Mouse (Mus musculus) midbrain, embryonic 14.5 days (tissue): ENCODE measurements around the gene Ugt2a3. TPM values are rescaled to one million over a fixed set of nuclear protein-coding genes. Genes with fewer than 3 reads are reported as not detected.
"Not testable (repeated sequence)": the region's sequence is repeated elsewhere in the genome, so short reads cannot be mapped to it uniquely, and the experiment has no call there.

Experiments used
- ATAC-seq: fragments of 200-750 bp; cut with Nextera tagmentation; 2 replicates; pipeline ENCODE4 v1.8.0; 2017; ENCODE audit warnings: moderate number of reproducible peaks, moderate library complexity; ENCODE audit not compliant: low FRiP score, low TSS enrichment
- DNase-seq: peaks from one replicate; pipeline ENCODE4 v3.0.0-alpha.2; 2015
- H3K27ac ChIP-seq: fragments of 300-500 bp; sonication (generic); replicated peaks from 2 replicates; pipeline ENCODE4 v1.5.1; 2014; ENCODE audit warnings: mild to moderate bottlenecking, low read depth, low read length, moderate library complexity
- H3K27me3 ChIP-seq: fragments of 300-500 bp; sonication (generic); 2 replicates; pipeline ENCODE4 v1.6.1; 2014; ENCODE audit warnings: low read length, control low read depth, mixed read lengths; ENCODE audit not compliant: control insufficient read depth, insufficient read depth
- H3K36me3 ChIP-seq: fragments of 300-500 bp; sonication (generic); 2 replicates; pipeline ENCODE4 v1.6.1; 2014; ENCODE audit warnings: low read length, control low read depth; ENCODE audit not compliant: control insufficient read depth, insufficient read depth
- H3K4me1 ChIP-seq: fragments of 300-500 bp; sonication (generic); 2 replicates; pipeline ENCODE4 v1.6.1; 2014; ENCODE audit warnings: mild to moderate bottlenecking, antibody characterized with exemption, low read length, control low read depth; ENCODE audit not compliant: control insufficient read depth, insufficient read depth
- H3K4me2 ChIP-seq: fragments of 300-500 bp; sonication (generic); 2 replicates; pipeline ENCODE4 v1.6.1; 2014; ENCODE audit warnings: mild to moderate bottlenecking, low read length, moderate library complexity
- H3K4me3 ChIP-seq: fragments of 300-500 bp; sonication (generic); replicated peaks from 2 replicates; pipeline ENCODE4 v1.5.1; 2014; ENCODE audit warnings: low read depth, low read length
- H3K9ac ChIP-seq: fragments of 300-500 bp; sonication (generic); replicated peaks from 2 replicates; pipeline ENCODE4 v1.6.1; 2014; ENCODE audit warnings: mild to moderate bottlenecking, low read length, moderate library complexity
- H3K9me3 ChIP-seq: fragments of 300-500 bp; sonication (generic); 2 replicates; pipeline ENCODE4 v1.6.1; 2016; ENCODE audit warnings: low read length, control low read depth, mixed read lengths; ENCODE audit not compliant: control insufficient read depth
- WGBS: fragments of 180-500 bp; shearing (Covaris S2); extraction: QIAGEN DNeasy Blood & Tissue Kit; methylation state at CpG from one replicate; pipeline ENCODE4 v1.1.7; 2014; 5-methylcytosine and 5-hydroxymethylcytosine counted together
- polyA plus RNA-seq: library from polyadenylated mRNA; unstranded; fragments of >200 nt; fragmentation: Nextera tagmentation; extraction: Ambion mirVana; gene quantifications from 2 replicates; pipeline ENCODE4 v1.2.1, GENCODE M21; 2014

Gene Ugt2a3
- not detected in 2 replicates for polyA plus RNA-seq

DNA sequence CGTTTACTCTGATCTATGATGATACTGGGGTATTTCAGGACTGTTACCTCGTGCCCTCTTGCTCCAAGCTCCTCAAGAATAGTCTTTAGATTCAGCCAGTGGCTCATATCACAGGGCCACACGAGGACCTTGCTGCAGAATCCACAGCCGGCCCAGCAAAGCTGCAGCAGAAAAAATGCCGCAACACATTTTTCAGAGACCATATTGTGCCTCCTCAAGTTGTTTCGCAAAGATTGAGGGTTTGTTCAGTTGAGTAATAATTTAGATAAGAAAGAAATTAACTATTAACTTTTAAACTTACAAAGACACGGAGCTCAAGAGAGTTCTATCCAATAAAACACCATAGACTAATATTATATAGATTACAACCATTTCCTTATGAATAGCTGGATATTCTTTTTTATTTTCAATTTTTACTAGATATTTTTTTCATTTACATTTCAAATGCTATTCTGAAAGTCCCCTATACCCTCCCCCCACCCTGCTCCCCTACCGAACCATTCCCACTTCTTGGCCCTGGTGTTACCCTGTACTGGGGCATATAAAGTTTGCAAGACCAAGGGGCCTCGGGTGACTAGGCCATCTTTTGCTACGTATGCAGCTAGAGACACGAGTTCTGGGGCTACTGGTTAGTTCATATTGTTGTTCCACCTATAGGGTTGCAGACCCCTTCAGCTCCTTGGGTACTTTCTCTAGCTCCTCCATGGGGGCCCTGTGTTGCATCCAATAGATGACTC lies at the start of gene Ugt2a3:
Ugt2a3 (minus strand) TSS at position 235 of the 737 bp plus-strand sequence.
- 84% methylated on average over 11 of the region's 11 CpGs for WGBS
- Histone ChIP-seq H3K4me2 (no peak within 1 kb of the TSS), H3K27me3 (no peaks in the 10 kb centered on the region), H3K9me3 (no peaks in the 10 kb centered on the region), H3K4me3 (no peak within 1 kb of the TSS), H3K4me1 (no peaks in the 10 kb centered on the region), H3K9ac (no peak within 1 kb of the TSS), H3K27ac (no peak within 1 kb of the TSS), H3K36me3 (no peaks in the 10 kb centered on the region)
- ATAC-seq (no peak), DNase-seq (no peak)

DNA sequence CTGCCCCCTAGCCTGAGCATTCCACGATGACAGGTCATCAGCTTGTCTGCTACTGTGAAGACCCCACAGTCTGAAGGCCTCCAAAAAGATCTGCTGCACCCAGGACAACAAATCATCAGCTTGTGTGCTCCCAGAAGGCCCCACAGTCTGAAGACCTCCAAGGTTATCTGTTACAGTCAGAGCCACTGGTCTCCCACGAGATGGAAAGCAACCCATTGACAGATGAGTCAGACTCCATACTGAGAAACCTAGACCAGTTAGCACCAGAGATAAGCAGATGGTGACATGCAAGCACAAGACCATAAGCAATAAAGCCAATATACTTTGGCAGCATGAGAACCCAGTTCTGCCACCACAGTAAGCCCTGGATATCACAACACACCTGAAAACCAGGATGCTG lies 43.2 kb upstream of the Ugt2a3 start:
- Histone ChIP-seq H3K27me3 (no peaks in the 10 kb centered on the region), H3K4me1 (no peaks in the 10 kb centered on the region), H3K36me3 (no peaks in the 10 kb centered on the region), H3K4me2 (no peak overlapping the region), H3K9me3 (no peaks in the 10 kb centered on the region), H3K4me3 (no peak overlapping the region), H3K27ac (no peak overlapping the region), H3K9ac (no peak overlapping the region)
- DNase-seq (no peak), ATAC-seq (no peak; the same call in 1 of the 2 replicates)
- WGBS: 87% methylated on average over 2 of the region's 2 CpGs

DNA sequence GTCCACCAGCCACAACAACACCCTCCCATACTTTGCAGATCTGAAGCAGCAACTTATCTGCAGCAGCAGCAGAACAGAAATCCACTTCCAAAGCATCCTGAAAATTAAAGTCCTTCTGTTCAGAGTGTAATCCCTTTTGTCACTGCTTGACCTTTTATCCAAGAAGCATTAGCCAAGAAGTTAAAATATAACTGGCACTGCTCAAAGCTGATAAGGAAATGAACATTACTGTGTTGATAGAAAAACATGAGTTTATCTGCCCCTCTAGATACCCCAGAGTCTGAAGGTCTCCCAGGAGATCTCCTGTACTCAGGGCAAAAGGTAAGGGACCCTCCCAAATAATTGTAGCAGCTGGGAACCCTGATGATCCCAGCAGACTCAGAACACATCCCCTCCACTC lies 42.8 kb upstream of the Ugt2a3 start:
- Histone ChIP-seq H3K9ac (no peak overlapping the region), H3K27me3 (no peaks in the 10 kb centered on the region), H3K36me3 (no peaks in the 10 kb centered on the region), H3K4me2 (no peak overlapping the region), H3K4me1 (no peaks in the 10 kb centered on the region), H3K27ac (no peak overlapping the region), H3K9me3 (no peaks in the 10 kb centered on the region), H3K4me3 (no peak overlapping the region)
- DNase-seq (no peak), ATAC-seq (0 out of 2 replicates have a peak, but pooled peaks have one; percentile 24)

- no peak overlapping the region for H3K4me2 ChIP-seq
- WGBS: 92% methylated on average over 3 of the region's 3 CpGs
- no peaks in the 10 kb centered on the region for H3K36me3 ChIP-seq
- ATAC-seq (no peak), DNase-seq (no peak)
- no peaks in the 10 kb centered on the region for H3K27me3 ChIP-seq
- H3K9me3 ChIP-seq: no peaks in the 10 kb centered on the region
- H3K27ac ChIP-seq: no peak overlapping the region
- no peak overlapping the region for H3K4me3 ChIP-seq
- H3K9ac ChIP-seq: no peak overlapping the region
- no peaks in the 10 kb centered on the region for H3K4me1 ChIP-seq
Measured at GRCm38 (mm10) chr5:87375874-87376383, 38.9 kb upstream of the Ugt2a3 start.

DNA sequence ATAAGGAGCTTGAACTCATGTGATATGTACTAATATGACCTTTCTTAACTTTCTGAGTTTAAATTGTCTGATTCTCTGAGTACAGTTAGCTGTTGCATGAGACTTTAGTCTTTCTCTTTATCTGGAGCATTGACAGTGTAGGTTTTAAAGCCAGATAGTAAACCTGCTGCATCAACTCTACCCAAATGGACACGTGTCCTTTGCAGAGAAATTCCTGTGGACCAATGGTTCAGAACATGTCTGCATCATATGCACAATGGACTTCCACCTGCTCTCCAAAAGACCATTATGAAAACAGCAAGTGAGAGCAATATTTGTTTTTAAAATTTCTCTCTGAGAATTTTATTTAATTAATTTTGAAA lies 36.5 kb upstream of the Ugt2a3 start:
- ATAC-seq: no peak
- 72% methylated on average over 1 of the region's 1 CpGs for WGBS
- no peak overlapping the region for H3K4me2 ChIP-seq

GRCm38 (mm10) chr5:87372788-87373501 lies 36.0 kb upstream of the Ugt2a3 start:
- DNase-seq, H3K27me3 ChIP-seq, ATAC-seq, H3K4me1 ChIP-seq, H3K27ac ChIP-seq, H3K4me3 ChIP-seq, H3K36me3 ChIP-seq, H3K9ac ChIP-seq, H3K4me2 ChIP-seq, H3K9me3 ChIP-seq: not testable (repeated sequence)
- 77% methylated on average over 4 of the region's 4 CpGs for WGBS

More for the DNA sequence above, 36.5 kb upstream of the Ugt2a3 start:
- H3K4me3 ChIP-seq: no peak overlapping the region
- H3K27me3 ChIP-seq: no peaks in the 10 kb centered on the region
- no peaks in the 10 kb centered on the region for H3K9me3 ChIP-seq
- no peak overlapping the region for H3K9ac ChIP-seq
- DNase-seq: no peak
- no peaks in the 10 kb centered on the region for H3K36me3 ChIP-seq
- H3K27ac ChIP-seq: no peak overlapping the region
- H3K4me1 ChIP-seq: no peaks in the 10 kb centered on the region

GRCm38 (mm10) chr5:87350350-87350749 lies 13.4 kb upstream of the Ugt2a3 start:
- H3K27ac ChIP-seq: no peak overlapping the region
- H3K36me3 ChIP-seq: no peaks in the 10 kb centered on the region
- no peak overlapping the region for H3K9ac ChIP-seq
- H3K9me3 ChIP-seq: no peaks in the 10 kb centered on the region
- WGBS: 40% methylated on average over 1 of the region's 1 CpGs
- ATAC-seq (no peak), DNase-seq (no peak)
- H3K4me3 ChIP-seq: no peak overlapping the region
- H3K4me1 ChIP-seq: no peaks in the 10 kb centered on the region
- no peak overlapping the region for H3K4me2 ChIP-seq
- no peaks in the 10 kb centered on the region for H3K27me3 ChIP-seq

DNA sequence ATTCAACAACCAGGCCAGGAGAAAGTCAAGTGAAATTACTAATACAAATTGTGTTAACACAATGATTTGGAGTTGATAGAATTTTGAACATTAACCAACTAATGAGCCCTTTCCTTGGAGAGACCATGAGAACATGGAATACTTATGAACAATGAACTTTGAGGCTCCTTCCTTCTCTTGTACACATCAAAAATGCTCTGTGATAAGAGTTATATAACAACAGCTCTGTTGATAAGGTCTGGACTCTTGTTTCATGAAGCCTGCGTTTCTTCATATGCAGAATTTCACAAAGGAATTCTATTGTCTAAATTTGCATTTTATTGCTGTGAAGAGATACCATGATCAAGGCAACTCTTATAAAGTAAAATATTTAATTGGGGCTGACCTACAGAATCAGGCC lies 12.2 kb upstream of the Ugt2a3 start:
- H3K4me2 ChIP-seq, ATAC-seq, H3K27ac ChIP-seq, H3K4me1 ChIP-seq, H3K9me3 ChIP-seq, H3K9ac ChIP-seq, H3K36me3 ChIP-seq, H3K4me3 ChIP-seq, H3K27me3 ChIP-seq, DNase-seq: not testable (repeated sequence)
- 88% methylated on average over 1 of the region's 1 CpGs for WGBS
